In genomic region chr1:55705756-55706155, GRCm38 (mm10) we compare ENCODE assay signal across 22 mouse cellular contexts.
A peak's percentile ranks its signal among the peaks of the same experiment; 100 is the strongest.
DNase-seq lines count a peak whose midpoint lies in the region; ATAC-seq and TF ChIP-seq lines count a peak whose summit lies in the region.
"Had no signal": no experiment of that assay in that cellular context is flagged by ENCODE, and none has a peak within 500 bp of the region (broad histone marks: within the 10 kb centered on the region; RNA-seq: fewer than 3 reads in every experiment).

No protein-coding gene starts in this region.

- no peak overlapping the region for H3K4me3 ChIP-seq in hindbrain, embryonic 10.5 days
- H3K4me3 ChIP-seq in hindbrain, embryonic 13.5 days, result no peak overlapping the region
- H3K4me3 ChIP-seq in kidney, postnatal 0 days (replicated peaks; ENCODE audit: low read depth, low read length), result no peak overlapping the region
- H3K4me3 ChIP-seq in forebrain, embryonic 12.5 days (replicated peaks), result no peak overlapping the region
- H3K4me3 ChIP-seq: heart, embryonic 10.5 days; limb, embryonic 15.5 days had no signal

- peaks cover 44% of the 10 kb centered on the region for H3K4me1 ChIP-seq in hindbrain, embryonic 10.5 days (replicated peaks)
- peaks cover 25% of the 10 kb centered on the region for H3K4me1 ChIP-seq in hindbrain, embryonic 13.5 days (replicated peaks)
- 0 out of 2 replicates have a peak, but pooled peaks cover 2% of the 10 kb centered on the region for H3K4me1 ChIP-seq in kidney, postnatal 0 days (replicated peaks; ENCODE audit: insufficient read depth, low read length)
- H3K4me1 ChIP-seq in forebrain, embryonic 12.5 days, result peaks cover 34% of the 10 kb centered on the region
- H3K4me1 ChIP-seq: heart, embryonic 10.5 days; limb, embryonic 15.5 days had no signal

- H3K9me3 ChIP-seq in hindbrain, embryonic 10.5 days, result no peaks in the 10 kb centered on the region
- no peaks in the 10 kb centered on the region for H3K9me3 ChIP-seq in hindbrain, embryonic 13.5 days
- H3K9me3 ChIP-seq in kidney, postnatal 0 days (replicated peaks; ENCODE audit: low read length), result no peaks in the 10 kb centered on the region
- H3K9me3 ChIP-seq in forebrain, embryonic 12.5 days, result no peaks in the 10 kb centered on the region
- H3K9me3 ChIP-seq: G1E; heart, embryonic 10.5 days; limb, embryonic 15.5 days; midbrain, embryonic 10.5 days had no signal

- H3K9ac ChIP-seq in hindbrain, embryonic 13.5 days, result no peak overlapping the region
- no peak overlapping the region for H3K9ac ChIP-seq in kidney, postnatal 0 days (ENCODE audit: low read depth, low read length)
- H3K9ac ChIP-seq in forebrain, embryonic 12.5 days, result no peak overlapping the region
- H3K9ac ChIP-seq: limb, embryonic 15.5 days had no signal

- H3K27me3 ChIP-seq in hindbrain, embryonic 10.5 days (ENCODE audit: insufficient read depth, poor library complexity, severe bottlenecking), result peaks cover 13% of the 10 kb centered on the region; the same call in 1 of the 2 replicates
- no peaks in the 10 kb centered on the region for H3K27me3 ChIP-seq in hindbrain, embryonic 13.5 days
- H3K27me3 ChIP-seq in kidney, postnatal 0 days (ENCODE audit: insufficient read depth, low read length), result no peaks in the 10 kb centered on the region
- H3K27me3 ChIP-seq in forebrain, embryonic 12.5 days, result no peaks in the 10 kb centered on the region
- H3K27me3 ChIP-seq: CH12.LX; limb, embryonic 15.5 days had no signal

- DNase-seq in hindbrain, embryonic 10.5 days (ENCODE audit: low spot score), result no peak
- DNase-seq in kidney, postnatal 0 days (ENCODE audit: low spot score), result no peak
- no peak for DNase-seq in kidney, postnatal 10 days
- DNase-seq in Muller cell, postnatal 12 days (ENCODE audit: inconsistent ontology term), result peak; percentile 34
- DNase-seq in layer of hippocampus, postnatal 10 days (ENCODE audit: low spot score in 2 of 2), result no peak
- no peak for DNase-seq in T-cell, adult 2 months (ENCODE audit: low spot score)
- DNase-seq: adrenal gland, adult 8-10 months; cerebellum, adult 11-12 months; cerebellum, postnatal 10 days; heart, postnatal 4 days; left cerebral cortex, postnatal 4 days; right cerebral cortex, postnatal 25 days had no signal

- no peak for ATAC-seq in hindbrain, embryonic 13.5 days (ENCODE audit: low FRiP score)
- ATAC-seq in kidney, postnatal 0 days (replicated peaks; ENCODE audit: low FRiP score, low read depth), result no peak
- ATAC-seq in forebrain, embryonic 12.5 days (ENCODE audit: low FRiP score), result no peak
- ATAC-seq: activated CD4-positive, CD25-positive, alpha-beta regulatory T cell, adult 4 months; inflammation-experienced regulatory T-cells, adult 6 months; lung, postnatal 0 days had no signal

- peak overlapping the region; percentile 78; the same call in 1 of the 2 replicates for H3K27ac ChIP-seq in hindbrain, embryonic 10.5 days
- no peak overlapping the region for H3K27ac ChIP-seq in hindbrain, embryonic 13.5 days
- H3K27ac ChIP-seq in kidney, postnatal 0 days, result peak overlapping the region; percentile 75
- peak overlapping the region; percentile 77 for H3K27ac ChIP-seq in forebrain, embryonic 12.5 days
- H3K27ac ChIP-seq: heart, embryonic 10.5 days; limb, embryonic 15.5 days had no signal

- no peak for TF ChIP-seq CTCF in kidney, postnatal 0 days (IDR thresholded peaks at IDR 0.05; ENCODE audit: low read depth)

- H3K4me2 ChIP-seq in hindbrain, embryonic 13.5 days, result no peak overlapping the region
- no peak overlapping the region for H3K4me2 ChIP-seq in kidney, postnatal 0 days (ENCODE audit: low read length)
- H3K4me2 ChIP-seq in forebrain, embryonic 12.5 days, result no peak overlapping the region
- H3K4me2 ChIP-seq: limb, embryonic 15.5 days had no signal

- H3K36me3 ChIP-seq in hindbrain, embryonic 10.5 days, result no peaks in the 10 kb centered on the region
- H3K36me3 ChIP-seq in hindbrain, embryonic 13.5 days, result no peaks in the 10 kb centered on the region
- H3K36me3 ChIP-seq in kidney, postnatal 0 days (ENCODE audit: insufficient read depth, low read length), result no peaks in the 10 kb centered on the region
- no peaks in the 10 kb centered on the region for H3K36me3 ChIP-seq in forebrain, embryonic 12.5 days (replicated peaks)
- H3K36me3 ChIP-seq: G1E; heart, embryonic 10.5 days; limb, embryonic 15.5 days; midbrain, embryonic 10.5 days had no signal

- 44% methylated on average over 3 of the region's 3 CpGs for WGBS in hindbrain, embryonic 10.5 days
- 30% methylated on average over 3 of the region's 3 CpGs for WGBS in hindbrain, embryonic 13.5 days
- 61% methylated on average over 3 of the region's 3 CpGs for WGBS in kidney, postnatal 0 days
- 18% methylated on average over 3 of the region's 3 CpGs for WGBS in forebrain, embryonic 12.5 days
